Mouse (Mus musculus): ENCODE measurements around the gene Sap30bp. TPM values are rescaled to one million over a fixed set of nuclear protein-coding genes. Genes with fewer than 3 reads are reported as not detected.
A peak's percentile ranks its signal among the peaks of the same experiment; 100 is the strongest.

The Sap30bp gene
- total RNA-seq, 2 experiments from 2014 or later: 52.6 to 53.4 TPM

- DNase-seq (ENCODE audit: low spot score in 2 of 2): peak in 1 of 2 experiments; percentile 42
These were observed 27.9 kb upstream of the Sap30bp start for GRCm38 (mm10) chr11:115904956-115905790.

GRCm38 (mm10) chr11:115906116-115906515, 27.0 kb upstream of the Sap30bp start:
- no peak for DNase-seq (ENCODE audit: low spot score in 2 of 2)

DNA sequence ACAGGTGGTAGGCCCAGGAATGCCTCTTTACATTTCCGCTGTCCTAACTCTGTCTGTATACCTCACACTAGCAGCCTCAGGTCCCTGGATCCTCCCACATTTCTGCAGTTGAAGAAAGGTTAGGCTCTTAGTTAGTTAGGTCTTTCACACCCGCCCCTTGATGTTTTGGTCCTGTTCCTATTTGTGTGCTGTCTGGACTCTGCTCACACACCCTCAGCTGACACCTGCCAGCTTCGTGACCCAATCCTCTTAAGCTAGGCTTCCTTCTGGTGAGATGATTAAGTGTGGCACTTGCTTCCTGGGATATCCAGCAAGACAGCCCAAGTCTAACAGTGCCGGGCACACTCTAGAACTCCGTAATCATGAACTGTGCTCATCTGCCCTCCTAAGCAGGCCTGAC, 26.6 kb upstream of the Sap30bp start:
- DNase-seq (ENCODE audit: low spot score in 2 of 2): no peak

DNA sequence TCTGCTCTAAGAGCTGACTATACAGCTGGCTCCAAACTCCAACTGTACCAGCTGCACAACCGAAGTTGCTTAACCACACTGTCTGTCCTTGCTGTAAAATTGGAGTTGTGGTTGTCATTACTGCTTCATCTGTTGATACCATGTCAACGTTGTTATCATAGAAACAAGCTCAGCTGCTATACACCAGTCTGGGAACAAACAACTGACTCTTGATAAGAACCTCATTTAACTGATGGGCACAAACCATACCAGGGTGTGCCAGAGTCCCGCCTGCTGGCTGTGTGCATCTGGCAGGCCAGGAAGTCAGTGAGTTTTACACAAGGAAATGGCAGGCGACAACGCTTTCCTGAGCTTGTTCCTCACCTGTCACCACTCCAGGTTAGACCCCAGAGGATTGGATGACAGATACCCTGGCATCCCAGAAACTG, 21.9 kb upstream of the Sap30bp start:
- DNase-seq (ENCODE audit: low spot score in 2 of 2): no peak

- no peak for DNase-seq (ENCODE audit: low spot score in 2 of 2)
These were observed 21.3 kb upstream of the Sap30bp start, which contains the start of gene Smim6 for GRCm38 (mm10) chr11:115911632-115912376. TSS of gene Smim6 (plus strand) at chr11:115912017.

GRCm38 (mm10) chr11:115916579-115916978, 16.5 kb upstream of the Sap30bp start:
- DNase-seq (ENCODE audit: low spot score in 2 of 2): no peak

- no peak for DNase-seq (ENCODE audit: low spot score in 2 of 2)
These were observed 14.4 kb upstream of the Sap30bp start for GRCm38 (mm10) chr11:115918637-115919036.

GRCm38 (mm10) chr11:115919073-115919472, 14.0 kb upstream of the Sap30bp start:
- DNase-seq (ENCODE audit: low spot score in 2 of 2): no peak

DNA sequence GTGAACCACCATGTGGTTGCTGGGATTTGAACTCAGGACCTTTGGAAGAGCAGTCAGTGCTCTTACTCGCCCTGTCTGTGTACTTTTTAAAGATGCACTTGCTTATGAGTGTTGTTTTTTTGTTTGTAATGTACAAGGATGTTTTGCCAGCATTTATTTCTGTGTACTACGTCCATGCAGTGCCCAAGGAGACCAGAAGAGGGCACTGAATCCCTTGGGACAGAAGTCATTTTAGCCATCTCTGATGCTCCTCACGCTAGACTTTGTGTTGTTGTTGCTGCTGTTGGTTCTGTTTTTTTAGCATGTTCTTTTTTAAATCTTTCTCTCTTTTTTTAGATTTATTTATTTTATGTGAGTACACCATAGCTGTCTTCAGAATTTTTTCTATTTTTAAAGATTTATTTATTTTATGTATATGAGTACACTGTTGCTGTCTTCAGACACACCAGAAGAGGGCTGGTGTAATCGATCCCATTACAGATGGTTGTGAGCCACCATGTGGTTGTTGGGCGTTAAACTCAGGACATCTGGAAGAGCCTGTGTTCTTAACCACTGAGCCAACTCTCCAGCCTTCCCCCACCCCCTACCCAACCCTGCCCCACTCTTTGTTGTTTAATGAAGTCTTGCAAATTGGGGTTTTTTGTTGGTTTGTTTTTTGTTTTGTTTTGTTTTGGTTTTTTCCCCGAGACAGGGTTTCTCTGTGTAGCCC, 12.8 kb upstream of the Sap30bp start:
- DNase-seq (ENCODE audit: low spot score in 2 of 2): peak; percentile 42 to 60

DNA sequence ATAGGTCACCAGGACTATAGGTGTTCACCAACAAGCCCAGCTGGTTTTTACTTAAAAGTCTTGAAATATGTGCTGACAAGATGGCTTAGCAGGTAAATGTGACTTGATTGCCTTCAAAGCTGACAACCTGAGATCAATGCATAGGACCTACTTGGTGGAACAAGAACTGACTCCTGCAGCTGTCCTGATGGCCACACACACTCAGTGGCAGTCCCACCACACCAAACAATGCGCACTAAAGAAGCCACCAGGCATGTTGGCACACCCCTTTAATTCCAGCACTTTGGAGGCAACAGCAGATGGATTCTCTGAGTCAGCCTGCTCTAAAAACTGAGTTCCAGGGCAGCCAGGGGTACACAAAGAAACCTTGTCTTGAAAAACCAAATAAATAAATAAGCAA, 11.1 kb upstream of the Sap30bp start:
- no peak for DNase-seq (ENCODE audit: low spot score in 2 of 2)

DNA sequence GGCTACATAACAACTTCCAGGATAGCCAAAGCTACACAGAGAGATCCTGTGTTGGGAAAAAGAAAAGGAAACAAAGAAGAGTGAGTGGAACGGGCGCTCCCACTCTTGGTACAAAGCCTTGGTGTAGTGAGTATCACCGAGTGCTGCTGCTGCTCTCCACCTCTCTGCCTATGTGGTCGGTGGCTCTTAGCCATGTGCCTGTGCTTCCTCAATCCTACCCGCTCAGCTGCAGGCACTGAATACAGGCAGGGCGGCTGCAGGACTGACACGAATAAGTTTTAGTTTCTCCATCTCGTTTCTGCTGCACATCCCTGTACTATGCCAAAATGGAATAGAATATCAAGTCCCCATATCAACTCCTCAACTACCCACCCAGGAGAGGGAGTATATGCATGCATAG, 4.1 kb upstream of the Sap30bp start:
- no peak for DNase-seq (ENCODE audit: low spot score in 2 of 2)

- no peak for DNase-seq (ENCODE audit: low spot score in 2 of 2)
These were observed 3.3 kb upstream of the Sap30bp start for GRCm38 (mm10) chr11:115929818-115930217.

GRCm38 (mm10) chr11:115931235-115931634, 1.8 kb upstream of the Sap30bp start:
- DNase-seq (ENCODE audit: low spot score in 2 of 2): no peak

DNA sequence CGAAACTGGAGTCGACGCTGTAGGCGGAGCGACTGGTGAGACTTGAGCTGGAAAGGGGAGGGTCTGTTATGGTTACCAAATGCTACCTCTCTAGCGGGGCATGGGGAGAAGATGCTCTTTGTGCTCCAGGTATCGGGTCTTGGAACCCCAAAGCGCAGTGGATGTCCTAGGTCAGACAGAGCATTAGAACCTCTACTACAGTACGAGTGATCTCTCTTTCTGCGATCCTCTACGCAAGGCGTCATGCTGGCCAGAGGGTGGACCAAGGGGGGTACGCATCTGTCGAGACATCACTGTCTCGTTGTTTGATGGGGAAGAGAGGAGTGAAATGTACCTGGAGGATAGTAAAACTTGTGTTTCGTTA, 647 bp downstream of the Sap30bp start:
- DNase-seq (ENCODE audit: low spot score in 2 of 2): no peak

DNA sequence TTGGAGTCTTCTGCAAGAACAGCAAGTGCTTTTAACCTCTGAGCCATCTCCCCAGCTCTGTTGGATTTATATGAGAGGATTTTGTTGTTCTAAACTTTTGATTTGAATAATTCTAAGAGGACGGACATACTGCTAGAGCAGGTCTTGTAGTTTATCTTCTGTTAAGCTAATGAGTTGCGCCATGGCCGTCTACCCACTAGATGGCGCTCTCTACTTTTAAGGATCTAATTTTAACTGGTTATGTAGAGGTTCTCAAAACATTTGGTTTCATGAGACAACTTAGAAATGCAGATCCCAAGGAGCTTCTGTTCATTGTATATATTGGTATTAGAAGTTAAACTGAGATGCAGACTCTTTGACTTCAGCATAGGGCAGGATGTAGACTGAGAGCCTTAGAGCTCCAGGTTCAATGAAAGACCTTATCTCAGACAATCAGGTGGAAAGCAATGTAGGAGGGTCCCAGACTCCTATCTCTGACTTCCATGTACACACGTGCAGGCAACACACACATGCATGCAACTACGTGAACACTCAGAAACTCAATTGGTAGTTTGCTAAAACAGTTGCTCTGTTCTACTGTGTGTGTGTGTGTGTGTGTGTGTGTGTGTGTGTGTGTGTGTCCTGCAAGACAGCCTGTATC, 6.7 kb downstream of the Sap30bp start:
- DNase-seq (ENCODE audit: low spot score in 2 of 2): peak; percentile 73 to 75

DNA sequence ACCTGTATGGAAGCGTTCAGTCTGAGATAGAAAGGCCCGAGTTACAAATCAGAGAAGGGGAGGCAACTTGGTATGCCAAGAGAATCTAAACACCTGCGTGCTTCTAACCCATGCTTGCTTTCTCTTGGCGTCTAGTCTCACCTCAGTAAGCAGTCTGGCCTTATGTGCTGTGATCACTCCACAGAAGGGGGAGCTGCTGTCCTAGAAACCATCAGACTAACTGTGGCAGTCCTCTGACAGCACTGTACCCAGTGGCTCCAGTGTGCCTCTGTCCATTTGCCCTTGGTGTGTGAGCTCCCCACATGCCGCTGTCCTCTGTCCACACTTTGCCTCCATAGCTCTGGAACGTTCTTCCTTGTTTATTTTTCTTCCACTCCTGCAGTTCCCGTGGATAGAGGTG, 8.9 kb downstream of the Sap30bp start:
- DNase-seq (ENCODE audit: low spot score in 2 of 2): no peak

- DNase-seq (ENCODE audit: low spot score in 2 of 2): no peak
These were observed 12.2 kb downstream of the Sap30bp start for GRCm38 (mm10) chr11:115945247-115945646.

- no peak for DNase-seq (ENCODE audit: low spot score in 2 of 2)
These were observed 13.2 kb downstream of the Sap30bp start for GRCm38 (mm10) chr11:115946221-115946828.

GRCm38 (mm10) chr11:115948316-115948715, 15.2 kb downstream of the Sap30bp start:
- no peak for DNase-seq (ENCODE audit: low spot score in 2 of 2)

- DNase-seq (ENCODE audit: low spot score in 2 of 2): no peak
These were observed 17.6 kb downstream of the Sap30bp start for GRCm38 (mm10) chr11:115950719-115951118.

DNA sequence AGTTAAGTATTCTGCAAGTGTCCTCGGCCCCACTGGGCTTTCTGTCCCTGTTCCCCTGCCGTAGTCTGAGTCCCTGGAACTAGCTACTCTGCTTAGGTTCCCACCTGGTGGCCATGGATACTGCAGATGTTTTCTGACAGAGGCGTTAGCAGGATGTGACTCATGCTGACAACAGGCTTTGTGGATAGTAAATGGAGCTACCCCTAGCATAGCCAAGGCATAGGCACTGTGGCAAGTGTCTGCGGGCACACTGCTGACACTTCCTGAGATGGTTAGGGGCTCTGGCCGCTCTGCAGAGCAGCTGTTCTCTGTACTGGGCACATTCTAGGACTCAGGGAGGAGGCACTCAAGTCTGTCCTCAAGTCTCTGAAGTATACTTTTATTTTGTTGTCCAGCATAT, 21.6 kb downstream of the Sap30bp start:
- no peak for DNase-seq (ENCODE audit: low spot score in 2 of 2)
